Mouse (Mus musculus) MEL (cell line): ENCODE measurements around the gene Alox8. TPM values are rescaled to one million over a fixed set of nuclear protein-coding genes. Genes with fewer than 3 reads are reported as not detected.
A peak's percentile ranks its signal among the peaks of the same experiment; 100 is the strongest.

ENCODE experiments used
- DNase-seq: peaks from one replicate; pipeline ENCODE4 v3.0.0; 2011; ENCODE audit warnings: low read depth, low spot score
- H3K27ac ChIP-seq: 2 replicates; pipeline ENCODE4 v1.5.1; 2012; ENCODE audit warnings: low read depth, mild to moderate bottlenecking, control low read depth, low read length, moderate library complexity; ENCODE audit not compliant: control insufficient read depth
- H3K27me3 ChIP-seq, 2 experiments: fragments of 150-350 bp in 1 of 2; sonication (generic) in 1 of 2; 2 replicates each; pipeline ENCODE4 v1.6.1; 2012; ENCODE audit warnings: low read length in 2 of 2, mild to moderate bottlenecking in 2 of 2, improper control_type of control experiment in 1 of 2, moderate library complexity in 1 of 2; ENCODE audit not compliant: insufficient read depth in 2 of 2, control insufficient read depth in 1 of 2
- H3K36me3 ChIP-seq, 2 experiments: 2 replicates each; pipeline ENCODE4 v1.6.1; 2012 to 2014; ENCODE audit warnings: low read length in 2 of 2, improper control_type of control experiment in 1 of 2, inconsistent platforms in 1 of 2, mild to moderate bottlenecking in 1 of 2; ENCODE audit not compliant: insufficient read depth in 2 of 2, control insufficient read depth in 1 of 2
- H3K4me1 ChIP-seq, 2 experiments: fragments of 150-350 bp in 1 of 2; sonication (generic) in 1 of 2; 2 replicates each; pipeline ENCODE4 v1.6.1; 2012; ENCODE audit warnings: low read length in 2 of 2, improper control_type of control experiment in 1 of 2, mild to moderate bottlenecking in 1 of 2; ENCODE audit not compliant: insufficient read depth in 2 of 2, control insufficient read depth in 1 of 2
- H3K4me3 ChIP-seq, 2 experiments: fragments of 150-350 bp in 1 of 2; sonication (generic) in 1 of 2; 2 replicates each; pipeline ENCODE4 v1.5.1; 2012; ENCODE audit warnings: low read depth in 2 of 2, low read length in 2 of 2, mild to moderate bottlenecking in 2 of 2, moderate library complexity in 2 of 2, control low read depth in 1 of 2, improper control_type of control experiment in 1 of 2; ENCODE audit not compliant: control insufficient read depth in 1 of 2, insufficient read depth in 1 of 2
- H3K79me2 ChIP-seq: 2 replicates; pipeline ENCODE4 v1.6.1; 2012; ENCODE audit warnings: mild to moderate bottlenecking, low read length, moderate library complexity; ENCODE audit not compliant: control insufficient read depth, poor library complexity, insufficient read depth
- H3K9ac ChIP-seq: 2 replicates; pipeline ENCODE4 v1.6.1; 2012; ENCODE audit warnings: low read depth, mild to moderate bottlenecking, control low read depth, low read length, moderate library complexity; ENCODE audit not compliant: control insufficient read depth, poor library complexity, severe bottlenecking
- H3K9me3 ChIP-seq: fragments of 150-350 bp; sonication (generic); replicated peaks from 2 replicates; pipeline ENCODE4 v1.6.1; 2012; ENCODE audit warnings: mild to moderate bottlenecking, low read length, improper control_type of control experiment, moderate library complexity; ENCODE audit not compliant: insufficient read depth
- BHLHE40 ChIP-seq: IDR thresholded peaks from 2 replicates; pipeline ENCODE4 v1.6.1; 2012; ENCODE audit warnings: low read depth, mild to moderate bottlenecking, inconsistent platforms, low read length, improper control_type of control experiment, borderline replicate concordance
- CHD1 ChIP-seq: IDR thresholded peaks from 2 replicates; pipeline ENCODE4 v1.6.1; 2012; ENCODE audit warnings: low read depth, mild to moderate bottlenecking, inconsistent platforms, low read length, improper control_type of control experiment
- CHD2 ChIP-seq: IDR thresholded peaks from 2 replicates; pipeline ENCODE4 v1.6.1; 2011; ENCODE audit warnings: low read length, improper control_type of control experiment
- CTCF ChIP-seq, 3 experiments: IDR thresholded peaks in 2 of 3; conservative IDR thresholded peaks in 1 of 3; 2 replicates each; pipeline ENCODE4 v1.5.1; 2011 to 2012; ENCODE audit warnings: low read length in 3 of 3, low read depth in 2 of 3, mild to moderate bottlenecking in 2 of 3, improper control_type of control experiment in 1 of 3, inconsistent platforms in 1 of 3, mixed read lengths in 1 of 3, moderate library complexity in 1 of 3; ENCODE audit not compliant: control insufficient read depth in 1 of 3, insufficient read depth in 1 of 3, poor library complexity in 1 of 3, severe bottlenecking in 1 of 3
- E2F4 ChIP-seq: IDR thresholded peaks from 2 replicates; pipeline ENCODE4 v1.6.1; 2011; ENCODE audit warnings: low read depth, low read length, improper control_type of control experiment, borderline replicate concordance
- ELF1 ChIP-seq: IDR thresholded peaks from 2 replicates; pipeline ENCODE4 v1.6.1; 2014; ENCODE audit warnings: low read depth, mild to moderate bottlenecking, inconsistent platforms, low read length, improper control_type of control experiment, moderate library complexity
- ETS1 ChIP-seq: IDR thresholded peaks from 2 replicates; pipeline ENCODE4 v1.6.1; 2012; ENCODE audit warnings: low read depth, mild to moderate bottlenecking, inconsistent platforms, low read length, improper control_type of control experiment, moderate library complexity
- GATA1 ChIP-seq: IDR thresholded peaks from 2 replicates; pipeline ENCODE4 v1.6.1; 2011; ENCODE audit warnings: low read depth, low read length, improper control_type of control experiment
- JUND ChIP-seq: IDR thresholded peaks from 2 replicates; pipeline ENCODE4 v1.6.1; 2011; ENCODE audit warnings: low read depth, mild to moderate bottlenecking, improper control_type of control experiment, low read length
- MAX ChIP-seq: IDR thresholded peaks from 2 replicates; pipeline ENCODE4 v1.6.1; 2011; ENCODE audit warnings: low read length, improper control_type of control experiment
- MAZ ChIP-seq: IDR thresholded peaks from 2 replicates; pipeline ENCODE4 v1.6.1; 2012; ENCODE audit warnings: low read depth, mild to moderate bottlenecking, inconsistent platforms, low read length, improper control_type of control experiment
- MEF2A ChIP-seq: IDR thresholded peaks from 2 replicates; pipeline ENCODE4 v1.6.1; 2014; ENCODE audit warnings: low read depth, mild to moderate bottlenecking, inconsistent platforms, low read length, improper control_type of control experiment; ENCODE audit not compliant: poor library complexity, insufficient replicate concordance, severe bottlenecking; ENCODE audit errors: extremely low read depth
- MYB ChIP-seq: IDR thresholded peaks from 2 replicates; pipeline ENCODE4 v1.6.1; 2011; ENCODE audit warnings: mild to moderate bottlenecking, low read depth, low read length, improper control_type of control experiment
- NELFE ChIP-seq: IDR thresholded peaks from 2 replicates; pipeline ENCODE4 v1.6.1; 2011; ENCODE audit warnings: low read depth, low read length, improper control_type of control experiment
- POLR2AphosphoS2 ChIP-seq: IDR thresholded peaks from 2 replicates; pipeline ENCODE4 v1.6.1; 2011; ENCODE audit warnings: low read length, improper control_type of control experiment
- POLR2AphosphoS5 ChIP-seq: IDR thresholded peaks from 2 replicates; pipeline ENCODE4 v1.6.1; 2012; ENCODE audit warnings: low read depth, borderline replicate concordance, mild to moderate bottlenecking, inconsistent platforms, low read length, moderate library complexity, mixed read lengths
- SIN3A ChIP-seq: IDR thresholded peaks from 2 replicates; pipeline ENCODE4 v1.6.1; 2012; ENCODE audit warnings: low read length, improper control_type of control experiment, inconsistent platforms
- TAL1 ChIP-seq: IDR thresholded peaks from 2 replicates; pipeline ENCODE4 v1.6.1; 2012; ENCODE audit warnings: mild to moderate bottlenecking, inconsistent platforms, low read length, moderate library complexity, mixed read lengths
- TBP ChIP-seq: IDR thresholded peaks from 2 replicates; pipeline ENCODE4 v1.8.0; 2011; ENCODE audit warnings: low read depth, low read length, improper control_type of control experiment
- TCF12 ChIP-seq: IDR thresholded peaks from 2 replicates; pipeline ENCODE4 v1.6.1; 2014; ENCODE audit warnings: low read depth, mild to moderate bottlenecking, inconsistent platforms, low read length, improper control_type of control experiment, moderate library complexity
- UBTF ChIP-seq: IDR thresholded peaks from 2 replicates; pipeline ENCODE4 v1.6.1; 2012; ENCODE audit warnings: low read depth, mild to moderate bottlenecking, inconsistent platforms, low read length, improper control_type of control experiment, moderate library complexity, borderline replicate concordance; ENCODE audit not compliant: insufficient read depth
- USF1 ChIP-seq: IDR thresholded peaks from 2 replicates; pipeline ENCODE4 v1.6.1; 2014; ENCODE audit warnings: low read depth, mild to moderate bottlenecking, inconsistent platforms, low read length, improper control_type of control experiment, moderate library complexity
- ZKSCAN1 ChIP-seq: IDR thresholded peaks from 2 replicates; pipeline ENCODE4 v1.6.1; 2012; ENCODE audit warnings: low read depth, mild to moderate bottlenecking, inconsistent platforms, low read length, improper control_type of control experiment, moderate library complexity
- ZMIZ1 ChIP-seq: IDR thresholded peaks from 2 replicates; pipeline ENCODE4 v1.6.1; 2012; ENCODE audit warnings: low read depth, mild to moderate bottlenecking, inconsistent platforms, low read length, improper control_type of control experiment, moderate library complexity
- polyA plus RNA-seq, 2 experiments: library from polyadenylated mRNA; stranded (reverse) in 1 of 2; unstranded in 1 of 2; fragments of >175 nt in 1 of 2; fragments of >200 nt in 1 of 2; gene quantifications; 2 replicates each; pipeline versions ENCODE4 v1.2.1 to v1.2.4; 2012; ENCODE audit warnings: low replicate concordance in 2 of 2, low read depth in 1 of 2; ENCODE audit not compliant: insufficient read length in 2 of 2, insufficient read depth in 1 of 2, missing spikeins in 1 of 2
- total RNA-seq: library from RNA; depleted of rRNA; stranded (reverse); fragments of 300-350 nt; gene quantifications from 2 replicates; pipeline ENCODE4 v1.2.3, GENCODE M21; 2012

The Alox8 gene
- total and polyA plus RNA-seq, 3 experiments: 0.07 to 0.31 TPM; not detected in 1

GRCm38 (mm10) chr11:69178525-69178924 is 19.1 kb downstream of the Alox8 start:
- Histone ChIP-seq H3K9me3 (no peaks in the 10 kb centered on the region), H3K9ac (no peak overlapping the region), H3K27ac (no peak overlapping the region), H3K4me1 (no peaks in the 10 kb centered on the region), H3K36me3 (no peaks in the 10 kb centered on the region), H3K4me3 (no peak overlapping the region), H3K27me3 (peaks cover 17 to 20% of the 10 kb centered on the region in 2 experiments), H3K79me2 (no peaks in the 10 kb centered on the region; the same call in 1 of the 2 replicates)
- TF ChIP-seq TBP (peak; percentile 93), POLR2AphosphoS5 (no peak), MEF2A (no peak), ELF1 (no peak), ZKSCAN1 (no peak), UBTF (no peak), ETS1 (no peak)
- no peak for DNase-seq

- Histone ChIP-seq H3K36me3 (no peaks in the 10 kb centered on the region), H3K79me2 (no peaks in the 10 kb centered on the region; the same call in 1 of the 2 replicates), H3K9ac (no peak overlapping the region), H3K4me3 (no peak overlapping the region), H3K9me3 (no peaks in the 10 kb centered on the region), H3K27ac (no peak overlapping the region), H3K4me1 (0 out of 4 replicates have a peak, but pooled peaks cover 0 to 2% of the 10 kb centered on the region in 2 experiments), H3K27me3 (peaks cover 18 to 23% of the 10 kb centered on the region in 2 experiments)
- TF ChIP-seq POLR2AphosphoS2: no peak
- no peak for TF ChIP-seq GATA1
- TF ChIP-seq MAZ: no peak
- TF ChIP-seq MAX: no peak
- no peak for TF ChIP-seq E2F4
- TF ChIP-seq MYB: no peak
- TF ChIP-seq NELFE: no peak
- no peak for TF ChIP-seq ELF1
- no peak for TF ChIP-seq BHLHE40
- TF ChIP-seq USF1: no peak
- TF ChIP-seq CHD2: no peak
- no peak for TF ChIP-seq ZMIZ1
- no peak for TF ChIP-seq ZKSCAN1
- no peak for TF ChIP-seq SIN3A
- no peak for TF ChIP-seq CTCF (IDR thresholded peaks at IDR 0.05 in 2 of 3, conservative IDR thresholded peaks at IDR 0.05 in 1 of 3; ENCODE audit: control insufficient read depth in 1 of 3, insufficient read depth in 1 of 3, low read depth in 2 of 3, low read length in 3 of 3, poor library complexity in 1 of 3, severe bottlenecking in 1 of 3)
- no peak for TF ChIP-seq JUND
- TF ChIP-seq TAL1: no peak
- no peak for TF ChIP-seq CHD1
- TF ChIP-seq TCF12: no peak
- DNase-seq: no peak
Observed at GRCm38 (mm10) chr11:69174722-69175121, 22.9 kb downstream of the Alox8 start.
